Mouse (Mus musculus): ENCODE measurements at regions not wholly inside any gene's neighbourhood (a gene's known extent, or its start where the extent isn't known, plus 50 kb on each side); places are given as distances from the start of the nearest gene placed in this dataset.

DNA sequence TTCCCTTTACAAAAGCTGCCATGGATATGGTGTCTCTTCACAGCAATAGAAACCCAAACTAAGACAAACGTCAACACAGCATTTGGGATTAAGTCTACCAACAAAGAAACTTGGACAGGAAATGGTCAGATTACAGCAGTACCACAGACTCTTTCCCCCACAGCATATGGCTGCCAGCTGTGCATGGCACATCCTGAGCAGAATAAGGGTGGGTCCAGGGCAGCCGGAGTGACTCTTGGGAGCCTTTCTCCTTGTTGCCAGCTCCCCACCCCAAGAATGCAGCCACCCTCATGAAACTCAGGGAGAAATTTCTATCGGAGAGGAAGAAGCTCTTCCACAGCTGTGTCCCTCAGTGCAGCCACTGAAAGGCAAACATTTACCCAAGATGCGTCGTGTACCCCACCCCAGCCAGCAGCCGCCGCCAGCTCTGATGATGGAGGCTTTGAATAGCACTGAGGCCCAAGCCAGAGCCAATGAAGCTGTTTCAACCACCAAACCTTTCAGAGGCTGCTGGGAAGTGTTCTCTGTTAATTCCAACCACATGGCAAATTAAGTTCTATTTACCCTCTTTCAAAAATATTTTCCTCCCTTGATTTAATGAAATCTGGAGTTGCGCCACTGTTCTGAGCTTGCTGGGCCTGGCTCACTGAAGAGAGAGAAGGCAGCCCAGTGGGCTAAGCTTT, 75.8 kb upstream of the Hs6st1 start:
- TF ChIP-seq POLR2A (IDR thresholded peaks at IDR 0.05; ENCODE audit: insufficient read length, low read depth) (no peak), SRF (IDR thresholded peaks at IDR 0.05; ENCODE audit: control insufficient read depth, insufficient read length, low read depth) (no peak), MYOD1 (IDR thresholded peaks at IDR 0.05; ENCODE audit: control insufficient read depth in 1 of 3, insufficient read length in 2 of 3, low read depth in 2 of 3) (no peak), USF1 (IDR thresholded peaks at IDR 0.05; ENCODE audit: low read depth) (no peak), MAX (IDR thresholded peaks at IDR 0.05; ENCODE audit: low read depth) (no peak), CEBPB (IDR thresholded peaks at IDR 0.05; ENCODE audit: insufficient read depth, poor library complexity, severe bottlenecking) (no peak), POLR2AphosphoS2 (IDR thresholded peaks at IDR 0.05; ENCODE audit: insufficient read length, low read depth) (no peak), E2F4 (IDR thresholded peaks at IDR 0.05; ENCODE audit: insufficient read depth) (no peak), MYOG (IDR thresholded peaks at IDR 0.05; ENCODE audit: control insufficient read depth in 1 of 3, insufficient read depth in 1 of 3, insufficient read length in 2 of 3, low read depth in 2 of 3) (no peak)
